Mouse (Mus musculus) bone marrow, adult 2 months (tissue): Measurements from ENCODE around the gene Rai14.

Experiments used
- CTCF ChIP-seq: fragments of 200-500 bp; IDR thresholded peaks from 2 replicates; pipeline ENCODE4 v1.5.1; 2011; ENCODE audit warnings: low read length, control low read depth; ENCODE audit not compliant: control insufficient read depth, insufficient read depth
- POLR2A ChIP-seq: fragments of 200-500 bp; IDR thresholded peaks from 2 replicates; pipeline ENCODE4 v1.6.1; 2011; ENCODE audit warnings: low read depth, mild to moderate bottlenecking, control low read depth, low read length, borderline replicate concordance; ENCODE audit not compliant: control insufficient read depth

DNA sequence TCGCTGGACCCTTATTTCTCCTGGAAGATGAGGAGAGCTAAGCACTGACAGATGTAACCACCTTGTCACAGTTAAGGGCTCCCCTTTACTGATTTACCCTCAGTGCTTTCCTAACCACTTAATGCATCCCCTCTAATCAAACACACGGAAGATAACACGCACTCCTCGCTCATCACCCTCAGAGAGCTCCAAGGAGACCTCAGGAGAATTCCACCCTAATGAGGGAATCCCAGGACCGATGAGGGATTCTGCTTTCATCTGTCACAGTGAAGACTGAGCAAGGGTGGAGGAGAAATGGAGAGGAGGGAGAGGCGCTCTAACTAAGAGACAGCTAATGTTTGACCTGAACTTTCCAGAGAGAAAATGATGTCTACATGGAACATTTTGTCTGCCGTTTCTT lies 44.3 kb downstream of the Rai14 start:
- TF ChIP-seq POLR2A, result no peak
- no peak for TF ChIP-seq CTCF
